Mouse (Mus musculus): ENCODE data around the gene Crtc2. TPM values are rescaled to one million over a fixed set of nuclear protein-coding genes. Genes with fewer than 3 reads are reported as not detected.

The Crtc2 gene
- total RNA-seq, 2 experiments from 2014 or later, result 38.3 to 49.5 TPM

- H3K27ac ChIP-seq, result no peak overlapping the region
- H3K4me3 ChIP-seq, result no peak overlapping the region
- peak; percentile 68 for TF ChIP-seq CTCF (conservative IDR thresholded peaks at IDR 0.05)
- no peak for DNase-seq (ENCODE audit: low spot score in 2 of 2)
Observed at GRCm38 (mm10) chr3:90313367-90313766, 59.4 kb downstream of the Crtc2 start.

Small RNA genes lying within 50 kb of the gene (microRNA-seq; reads per million reads assigned to microRNA genes)
- 0.32 to 0.55 reads per million in 2 experiments for gene Mir7012

Other genes starting within 250 kb of the Crtc2 start
- 100 to 1,000 TPM in 1 of 2 experiments, 10 to 100 TPM in 1; 89.6 to 101 TPM for gene 4933434E20Rik, start 202.5 kb upstream of the Crtc2 start, total RNA-seq (2021)
- 100 to 1,000 TPM; 173 to 179 TPM for gene Ubap2l, start 201.5 kb upstream of the Crtc2 start, total RNA-seq (2021)
- gene Tpm3, start 181.5 kb upstream of the Crtc2 start, total RNA-seq (2021), result 100 to 1,000 TPM; 177 to 183 TPM
- under 1 TPM; 0.25 to 0.33 TPM for gene Nup210l, start 150.0 kb upstream of the Crtc2 start, total RNA-seq (2021)
- gene Rps27, start 40.5 kb upstream of the Crtc2 start, total RNA-seq (2021), result 100 to 1,000 TPM; 995 to 997 TPM
- 1 to 10 TPM; 6.2 to 8.8 TPM for gene Rab13, start 40.5 kb upstream of the Crtc2 start, total RNA-seq (2021)
- 10 to 100 TPM; 44.3 to 45.3 TPM for gene Jtb, start 22.6 kb upstream of the Crtc2 start, total RNA-seq (2021)
- not detected for gene Creb3l4, start 10.7 kb upstream of the Crtc2 start, total RNA-seq (2021)
- 10 to 100 TPM; 42.5 to 45.5 TPM for gene Slc39a1, start 6.0 kb upstream of the Crtc2 start, total RNA-seq (2021)
- 10 to 100 TPM; 33.7 to 35.6 TPM for gene Dennd4b, start 11.0 kb downstream of the Crtc2 start, total RNA-seq (2021)
- gene Gatad2b, start 39.0 kb downstream of the Crtc2 start, total RNA-seq (2021), result 100 to 1,000 TPM; 107 to 108 TPM
- 10 to 100 TPM; 15.0 to 17.2 TPM for gene Slc27a3, start 135.8 kb downstream of the Crtc2 start, total RNA-seq (2021)
- 10 to 100 TPM; 74.1 to 75.4 TPM for gene Ints3, start 179.5 kb downstream of the Crtc2 start, total RNA-seq (2021)
- 1 to 10 TPM; 6.5 to 7.4 TPM for gene Npr1, start 211.7 kb downstream of the Crtc2 start, total RNA-seq (2021)
- gene Ilf2, start 222.0 kb downstream of the Crtc2 start, total RNA-seq (2021), result 10 to 100 TPM; 85.4 to 88.0 TPM
- 10 to 100 TPM; 53.4 to 54.5 TPM for gene Snapin, start 236.9 kb downstream of the Crtc2 start, total RNA-seq (2021)

Data from layer of hippocampus, adult 2 months (tissue).